Mouse (Mus musculus): ENCODE data around the gene Kcnn4.
"Not testable (repeated sequence)": the region's sequence is repeated elsewhere in the genome, so short reads cannot be mapped to it uniquely, and the experiment has no call there.

Kcnn4 gene

GRCm38 (mm10) chr7:24391077-24391476, 21.0 kb downstream of the Kcnn4 start:
- DNase-seq (ENCODE audit: low read depth, low spot score): no peak

- DNase-seq (ENCODE audit: low read depth, low spot score): no peak
Measured at GRCm38 (mm10) chr7:24391687-24392086, 21.6 kb downstream of the Kcnn4 start.

GRCm38 (mm10) chr7:24394054-24394453, 24.0 kb downstream of the Kcnn4 start:
- no peak for DNase-seq (ENCODE audit: low read depth, low spot score)

- peak; percentile 67 for DNase-seq (ENCODE audit: low read depth, low spot score)
Measured at GRCm38 (mm10) chr7:24394475-24395161, 24.6 kb downstream of the Kcnn4 start.

GRCm38 (mm10) chr7:24396832-24397231, 26.8 kb downstream of the Kcnn4 start:
- no peak for DNase-seq (ENCODE audit: low read depth, low spot score)

- no peak for DNase-seq (ENCODE audit: low read depth, low spot score)
Measured at GRCm38 (mm10) chr7:24398364-24398913, 28.4 kb downstream of the Kcnn4 start.

GRCm38 (mm10) chr7:24399256-24400081, 29.4 kb downstream of the Kcnn4 start, which contains the start of gene Smg9:
Gene Smg9 (plus strand): TSS chr7:24399619.
- DNase-seq (ENCODE audit: low read depth, low spot score): peak; percentile 100

- no peak for DNase-seq (ENCODE audit: low read depth, low spot score)
Measured at GRCm38 (mm10) chr7:24400082-24400452, 30.0 kb downstream of the Kcnn4 start.

GRCm38 (mm10) chr7:24400489-24400888, 30.4 kb downstream of the Kcnn4 start:
- DNase-seq (ENCODE audit: low read depth, low spot score): not testable (repeated sequence)

GRCm38 (mm10) chr7:24402851-24403250, 32.8 kb downstream of the Kcnn4 start:
- peak; percentile 62 for DNase-seq (ENCODE audit: low read depth, low spot score)

GRCm38 (mm10) chr7:24405649-24406048, 35.6 kb downstream of the Kcnn4 start:
- DNase-seq (ENCODE audit: low read depth, low spot score): no peak

GRCm38 (mm10) chr7:24406528-24407344, 36.7 kb downstream of the Kcnn4 start:
- DNase-seq (ENCODE audit: low read depth, low spot score): peak; percentile 88

GRCm38 (mm10) chr7:24408186-24408585, 38.1 kb downstream of the Kcnn4 start:
- DNase-seq (ENCODE audit: low read depth, low spot score): no peak

- DNase-seq (ENCODE audit: low read depth, low spot score): no peak
Measured at GRCm38 (mm10) chr7:24410123-24410522, 40.1 kb downstream of the Kcnn4 start.

- no peak for DNase-seq (ENCODE audit: low read depth, low spot score)
Measured at GRCm38 (mm10) chr7:24410831-24411230, 40.8 kb downstream of the Kcnn4 start.

GRCm38 (mm10) chr7:24413630-24414029, 43.6 kb downstream of the Kcnn4 start:
- DNase-seq (ENCODE audit: low read depth, low spot score): peak; percentile 90

GRCm38 (mm10) chr7:24415261-24415660, 45.2 kb downstream of the Kcnn4 start:
- no peak for DNase-seq (ENCODE audit: low read depth, low spot score)

- no peak for DNase-seq (ENCODE audit: low read depth, low spot score)
Measured at GRCm38 (mm10) chr7:24419579-24419978, 49.5 kb downstream of the Kcnn4 start.

GRCm38 (mm10) chr7:24421648-24422047, 51.6 kb downstream of the Kcnn4 start:
- DNase-seq (ENCODE audit: low read depth, low spot score): no peak

- DNase-seq (ENCODE audit: low read depth, low spot score): no peak
Measured at GRCm38 (mm10) chr7:24422251-24422650, 52.2 kb downstream of the Kcnn4 start.

- DNase-seq (ENCODE audit: low read depth, low spot score): no peak
Measured at GRCm38 (mm10) chr7:24423107-24423763, 53.2 kb downstream of the Kcnn4 start.
